ENCODE assay signal across 10 mouse cellular contexts in genomic region chr2:84347376-84347775, GRCm38 (mm10).
"Had no signal": no experiment of that assay in that cellular context is flagged by ENCODE, and none has a peak within 500 bp of the region (broad histone marks: within the 10 kb centered on the region; RNA-seq: fewer than 3 reads in every experiment).

No protein-coding gene starts in this region.

- ATAC-seq: liver, postnatal 0 days; lung, postnatal 0 days; midbrain, embryonic 13.5 days; midbrain, embryonic 15.5 days had no signal

- DNase-seq: liver, embryonic 13.5 days; liver, postnatal 0 days; lung, adult 2 months; lung, postnatal 14 days; lung, postnatal 36 days; right cerebral cortex, postnatal 14 days; thymus, postnatal 4 days had no signal
